Mouse (Mus musculus) yolk sac, embryonic 10.5 days (tissue): ENCODE measurements around the gene Mink1.
"Not testable (repeated sequence)": the region's sequence is repeated elsewhere in the genome, so short reads cannot be mapped to it uniquely, and the experiment has no call there.

ENCODE experiments used
- DNase-seq: peaks from one replicate; pipeline ENCODE4 v3.0.0-alpha.2; 2017; ENCODE audit warnings: low spot score

The Mink1 gene

GRCm38 (mm10) chr11:70557545-70557944 lies 5.1 kb upstream of the Mink1 start:
- no peak for DNase-seq

- DNase-seq: no peak
Measured at GRCm38 (mm10) chr11:70561937-70562286, 769 bp upstream of the Mink1 start.

GRCm38 (mm10) chr11:70562995-70563469 lies 351 bp downstream of the Mink1 start:
- no peak for DNase-seq

- peak; percentile 50 for DNase-seq
Measured at GRCm38 (mm10) chr11:70563470-70564275, 992 bp downstream of the Mink1 start.

GRCm38 (mm10) chr11:70564276-70564873 lies 1.7 kb downstream of the Mink1 start:
- DNase-seq: peak; percentile 66

- DNase-seq: no peak
Measured at GRCm38 (mm10) chr11:70566586-70566985, 3.9 kb downstream of the Mink1 start.

GRCm38 (mm10) chr11:70570614-70571013 lies 7.9 kb downstream of the Mink1 start:
- DNase-seq: not testable (repeated sequence)

- DNase-seq: no peak
Measured at GRCm38 (mm10) chr11:70571641-70572040, 9.0 kb downstream of the Mink1 start.

GRCm38 (mm10) chr11:70572348-70572902 lies 9.7 kb downstream of the Mink1 start:
- DNase-seq: no peak

- DNase-seq: no peak
Measured at GRCm38 (mm10) chr11:70573872-70574271, 11.2 kb downstream of the Mink1 start.

GRCm38 (mm10) chr11:70577201-70577600 lies 14.5 kb downstream of the Mink1 start:
- no peak for DNase-seq

- DNase-seq: no peak
Measured at GRCm38 (mm10) chr11:70578962-70579361, 16.3 kb downstream of the Mink1 start.

GRCm38 (mm10) chr11:70579710-70580357 lies 17.2 kb downstream of the Mink1 start:
- no peak for DNase-seq

GRCm38 (mm10) chr11:70580358-70580720 lies 17.7 kb downstream of the Mink1 start:
- DNase-seq: no peak

- no peak for DNase-seq
Measured at GRCm38 (mm10) chr11:70580921-70581320, 18.2 kb downstream of the Mink1 start.

GRCm38 (mm10) chr11:70582196-70582595 lies 19.5 kb downstream of the Mink1 start:
- DNase-seq: no peak

- DNase-seq: no peak
Measured at GRCm38 (mm10) chr11:70583022-70583714, 20.5 kb downstream of the Mink1 start.

GRCm38 (mm10) chr11:70583775-70584174 lies 21.1 kb downstream of the Mink1 start:
- DNase-seq: no peak

GRCm38 (mm10) chr11:70585457-70585856 lies 22.8 kb downstream of the Mink1 start:
- no peak for DNase-seq

- no peak for DNase-seq
Measured at GRCm38 (mm10) chr11:70586261-70586660, 23.6 kb downstream of the Mink1 start.

- no peak for DNase-seq
Measured at GRCm38 (mm10) chr11:70586954-70587353, 24.3 kb downstream of the Mink1 start.

- DNase-seq: peak; percentile 49
Measured at GRCm38 (mm10) chr11:70591733-70592132, 29.1 kb downstream of the Mink1 start.
